Comparison of ENCODE assay signal across 9 mouse cellular contexts in genomic region chr14:122474041-122474890, GRCm38 (mm10). TPM values are rescaled to one million over a fixed set of nuclear protein-coding genes. Genes with fewer than 3 reads are reported as not detected.
A peak's percentile ranks its signal among the peaks of the same experiment; 100 is the strongest.
DNase-seq lines count a peak whose midpoint lies in the region; ATAC-seq and TF ChIP-seq lines count a peak whose summit lies in the region.
"Had no signal": no experiment of that assay in that cellular context is flagged by ENCODE, and none has a peak within 500 bp of the region (broad histone marks: within the 10 kb centered on the region; RNA-seq: fewer than 3 reads in every experiment).

No protein-coding gene starts in this region.

- TF ChIP-seq CTCF in ES-Bruce4 (IDR thresholded peaks at IDR 0.05; ENCODE audit: low read depth, low read length): no peak

- 1% methylated on average over 57 of the region's 57 CpGs for WGBS in heart, embryonic 11.5 days (ENCODE audit: insufficient replicate concordance)
- WGBS in hindbrain, embryonic 12.5 days: under 1% methylated on average over 56 of the region's 57 CpGs
- WGBS in midbrain, embryonic 12.5 days: under 1% methylated on average over 55 of the region's 57 CpGs

- no peak for TF ChIP-seq POLR2A in ES-Bruce4 (IDR thresholded peaks at IDR 0.05; ENCODE audit: insufficient read depth, low read length)

- ATAC-seq in heart, embryonic 11.5 days (replicated peaks; ENCODE audit: insufficient number of reproducible peaks, low FRiP score, low TSS enrichment): 0 out of 2 replicates have a peak, but pooled peaks have one; percentile 28
- peak; percentile 80 for ATAC-seq in hindbrain, embryonic 12.5 days (ENCODE audit: low FRiP score)
- peak; percentile 83 for ATAC-seq in midbrain, embryonic 12.5 days (ENCODE audit: low FRiP score, low read depth)
- no peak for ATAC-seq in erythroid progenitor cell, adult 5-6 weeks (replicated peaks; ENCODE audit: low FRiP score, poor library complexity, severe bottlenecking)

- peaks cover 96% of the 10 kb centered on the region for H3K27me3 ChIP-seq in heart, embryonic 11.5 days (ENCODE audit: control insufficient read depth, insufficient read depth, low read length)
- H3K27me3 ChIP-seq in ES-Bruce4 (ENCODE audit: control insufficient read depth, insufficient read depth, low read length, poor library complexity, severe bottlenecking): peaks cover 24% of the 10 kb centered on the region
- peaks cover 67% of the 10 kb centered on the region for H3K27me3 ChIP-seq in hindbrain, embryonic 12.5 days
- H3K27me3 ChIP-seq in midbrain, embryonic 12.5 days: peaks cover 74% of the 10 kb centered on the region
- H3K27me3 ChIP-seq: CH12.LX had no signal

- H3K4me3 ChIP-seq in heart, embryonic 11.5 days (ENCODE audit: low read depth, low read length): peak overlapping the region; percentile 44
- H3K4me3 ChIP-seq in ES-Bruce4 (ENCODE audit: low read depth, low read length): peak overlapping the region; percentile 81
- peak overlapping the region; percentile 72 for H3K4me3 ChIP-seq in hindbrain, embryonic 12.5 days
- peak overlapping the region; percentile 77 for H3K4me3 ChIP-seq in midbrain, embryonic 12.5 days

- TF ChIP-seq EP300 in ES-Bruce4 (IDR thresholded peaks at IDR 0.05; ENCODE audit: insufficient read depth, low read depth, low read length): no peak; the same call in 1 of the 2 replicates

- no peaks in the 10 kb centered on the region for H3K36me3 ChIP-seq in heart, embryonic 11.5 days (ENCODE audit: control insufficient read depth, insufficient read depth, low read length)
- H3K36me3 ChIP-seq in ES-Bruce4 (ENCODE audit: control insufficient read depth, insufficient read depth, low read length, poor library complexity, severe bottlenecking): no peaks in the 10 kb centered on the region
- no peaks in the 10 kb centered on the region for H3K36me3 ChIP-seq in hindbrain, embryonic 12.5 days
- H3K36me3 ChIP-seq in midbrain, embryonic 12.5 days: no peaks in the 10 kb centered on the region

- H3K4me2 ChIP-seq in heart, embryonic 11.5 days: peak overlapping the region; percentile 82
- peak overlapping the region; percentile 56 for H3K4me2 ChIP-seq in hindbrain, embryonic 12.5 days (replicated peaks)
- peak overlapping the region; percentile 71 for H3K4me2 ChIP-seq in midbrain, embryonic 12.5 days (replicated peaks)

- peaks cover 22% of the 10 kb centered on the region for H3K4me1 ChIP-seq in heart, embryonic 11.5 days (ENCODE audit: control insufficient read depth, insufficient read depth, low read length)
- no peaks in the 10 kb centered on the region for H3K4me1 ChIP-seq in ES-Bruce4 (ENCODE audit: control insufficient read depth, insufficient read depth, low read length)
- H3K4me1 ChIP-seq in hindbrain, embryonic 12.5 days: peaks cover 31% of the 10 kb centered on the region
- peaks cover 38% of the 10 kb centered on the region for H3K4me1 ChIP-seq in midbrain, embryonic 12.5 days

- no peak overlapping the region for H3K9ac ChIP-seq in heart, embryonic 11.5 days (ENCODE audit: low read depth, low read length)
- peak overlapping the region; percentile 80 for H3K9ac ChIP-seq in ES-Bruce4 (ENCODE audit: low read depth, poor library complexity, severe bottlenecking)
- peak overlapping the region; percentile 93 for H3K9ac ChIP-seq in hindbrain, embryonic 12.5 days
- H3K9ac ChIP-seq in midbrain, embryonic 12.5 days (replicated peaks): peak overlapping the region; percentile 97

- DNase-seq in heart, adult 9 months (ENCODE audit: low spot score in 2 of 2): no peak
- peak; percentile 86 to 89 for DNase-seq in cerebellum, postnatal 36 days
- DNase-seq in urinary bladder, postnatal 14 days (ENCODE audit: low spot score): no peak

- no peaks in the 10 kb centered on the region for H3K9me3 ChIP-seq in heart, embryonic 11.5 days (replicated peaks; ENCODE audit: control insufficient read depth, low read length)
- H3K9me3 ChIP-seq in ES-Bruce4 (replicated peaks; ENCODE audit: control insufficient read depth, insufficient read depth, low read length, poor library complexity, severe bottlenecking): no peaks in the 10 kb centered on the region
- no peaks in the 10 kb centered on the region for H3K9me3 ChIP-seq in hindbrain, embryonic 12.5 days (replicated peaks)
- no peaks in the 10 kb centered on the region for H3K9me3 ChIP-seq in midbrain, embryonic 12.5 days

- no peak overlapping the region for H3K27ac ChIP-seq in heart, embryonic 11.5 days (ENCODE audit: low read depth, low read length)
- no peak overlapping the region; the same call in 1 of the 2 replicates for H3K27ac ChIP-seq in ES-Bruce4 (ENCODE audit: insufficient read depth, low read length)
- H3K27ac ChIP-seq in hindbrain, embryonic 12.5 days: peak overlapping the region; percentile 98
- H3K27ac ChIP-seq in midbrain, embryonic 12.5 days (replicated peaks): peak overlapping the region; percentile 99

RNA-seq across cellular contexts. Expression of gene Zic2, which starts 1.0 kb away (rescaled TPM):
- polyA plus RNA-seq in heart, embryonic 11.5 days (2014; fragmentation: Nextera tagmentation; extraction: Ambion mirVana): 0.07 TPM in 1 of 2 replicates, not detected in the other
- 25.2 and 27.0 TPM in 2 replicates for polyA plus RNA-seq in ES-Bruce4 (2011; ENCODE audit: insufficient read depth, insufficient read length, low read depth, missing spikeins)
- 18.3 TPM in 2 replicates for polyA plus RNA-seq in hindbrain, embryonic 12.5 days (2016; fragmentation: Nextera tagmentation; extraction: Ambion mirVana)
- 14.2 and 21.1 TPM in 2 replicates for polyA plus RNA-seq in midbrain, embryonic 12.5 days (2016; fragmentation: Nextera tagmentation; extraction: Ambion mirVana)
- total RNA-seq in erythroid progenitor cell, adult 5-6 weeks (2015; ENCODE audit: low replicate concordance): not detected in 2 replicates
- not detected in 2 replicates for total RNA-seq in erythroid progenitor cell, adult 5-6 weeks (2017; ENCODE audit: low replicate concordance)
- total RNA-seq: CH12.LX had no signal

RNA-seq across cellular contexts. Expression of gene Zic5, which starts 8.8 kb away (rescaled TPM):
- polyA plus RNA-seq in heart, embryonic 11.5 days (2014; fragmentation: Nextera tagmentation; extraction: Ambion mirVana): 0.16 TPM in 1 of 2 replicates, not detected in the other
- polyA plus RNA-seq in ES-Bruce4 (2011; ENCODE audit: insufficient read depth, insufficient read length, low read depth, missing spikeins): 24.8 and 26.6 TPM in 2 replicates
- 18.1 and 25.0 TPM in 2 replicates for polyA plus RNA-seq in hindbrain, embryonic 12.5 days (2016; fragmentation: Nextera tagmentation; extraction: Ambion mirVana)
- polyA plus RNA-seq in midbrain, embryonic 12.5 days (2016; fragmentation: Nextera tagmentation; extraction: Ambion mirVana): 15.7 and 30.2 TPM in 2 replicates
- not detected in 2 replicates for total RNA-seq in erythroid progenitor cell, adult 5-6 weeks (2015; ENCODE audit: low replicate concordance)
- total RNA-seq in erythroid progenitor cell, adult 5-6 weeks (2017; ENCODE audit: low replicate concordance): not detected in 2 replicates

RNA-seq across cellular contexts. Expression of gene Gm10837, which starts 16.1 kb away (rescaled TPM):
- polyA plus RNA-seq in heart, embryonic 11.5 days (2014; fragmentation: Nextera tagmentation; extraction: Ambion mirVana): 0.10 TPM in 1 of 2 replicates, not detected in the other
- polyA plus RNA-seq in ES-Bruce4 (2011; ENCODE audit: insufficient read depth, insufficient read length, low read depth, missing spikeins): not detected in 2 replicates
- polyA plus RNA-seq in hindbrain, embryonic 12.5 days (2016; fragmentation: Nextera tagmentation; extraction: Ambion mirVana): 0.55 and 0.58 TPM in 2 replicates
- 0.31 and 0.68 TPM in 2 replicates for polyA plus RNA-seq in midbrain, embryonic 12.5 days (2016; fragmentation: Nextera tagmentation; extraction: Ambion mirVana)
- total RNA-seq in erythroid progenitor cell, adult 5-6 weeks (2015; ENCODE audit: low replicate concordance): not detected in 2 replicates
- not detected in 2 replicates for total RNA-seq in erythroid progenitor cell, adult 5-6 weeks (2017; ENCODE audit: low replicate concordance)
- total RNA-seq: CH12.LX had no signal

RNA-seq across cellular contexts. Expression of gene Gm5089, which starts 23.4 kb away (rescaled TPM):
- polyA plus RNA-seq in heart, embryonic 11.5 days (2014; fragmentation: Nextera tagmentation; extraction: Ambion mirVana): not detected in 2 replicates
- polyA plus RNA-seq in ES-Bruce4 (2011; ENCODE audit: insufficient read depth, insufficient read length, low read depth, missing spikeins): 0.33 and 0.40 TPM in 2 replicates
- 2.8 and 4.0 TPM in 2 replicates for polyA plus RNA-seq in hindbrain, embryonic 12.5 days (2016; fragmentation: Nextera tagmentation; extraction: Ambion mirVana)
- polyA plus RNA-seq in midbrain, embryonic 12.5 days (2016; fragmentation: Nextera tagmentation; extraction: Ambion mirVana): 1.7 and 2.6 TPM in 2 replicates
- total RNA-seq in erythroid progenitor cell, adult 5-6 weeks (2015; ENCODE audit: low replicate concordance): not detected in 2 replicates
- total RNA-seq in erythroid progenitor cell, adult 5-6 weeks (2017; ENCODE audit: low replicate concordance): not detected in 2 replicates
- total RNA-seq: CH12.LX had no signal

RNA-seq across cellular contexts. Expression of gene Pcca, which starts 59.9 kb away (rescaled TPM):
- polyA plus RNA-seq in heart, embryonic 11.5 days (2014; fragmentation: Nextera tagmentation; extraction: Ambion mirVana): 24.9 and 27.5 TPM in 2 replicates
- polyA plus RNA-seq in ES-Bruce4 (2011; ENCODE audit: insufficient read depth, insufficient read length, low read depth, missing spikeins): 25.1 and 32.7 TPM in 2 replicates
- 33.4 and 34.9 TPM in 2 replicates for polyA plus RNA-seq in hindbrain, embryonic 12.5 days (2016; fragmentation: Nextera tagmentation; extraction: Ambion mirVana)
- polyA plus RNA-seq in midbrain, embryonic 12.5 days (2016; fragmentation: Nextera tagmentation; extraction: Ambion mirVana): 32.2 and 33.5 TPM in 2 replicates
- total RNA-seq in erythroid progenitor cell, adult 5-6 weeks (2015; ENCODE audit: low replicate concordance): 12.6 and 13.0 TPM in 2 replicates
- 2.9 and 12.1 TPM in 2 replicates for total RNA-seq in erythroid progenitor cell, adult 5-6 weeks (2017; ENCODE audit: low replicate concordance)

Comparison
In these comparisons a context has a peak if more than half of its experiments do, and no peak if none do; other contexts are left out.
1. H3K27ac ChIP-seq: peak in hindbrain, embryonic 12.5 days (single experiment) and midbrain, embryonic 12.5 days (single experiment); none in heart, embryonic 11.5 days (single experiment) and ES-Bruce4 (single experiment).
2. DNase-seq: peak in cerebellum, postnatal 36 days (2 of 2); none in heart, adult 9 months (0 of 2) and urinary bladder, postnatal 14 days (single experiment).
3. RNA of gene Zic2, which starts 1.0 kb away (polyA plus RNA-seq): 25.2 to 27.0 TPM in ES-Bruce4, 18.3 TPM in hindbrain, embryonic 12.5 days and 14.2 to 21.1 TPM in midbrain, embryonic 12.5 days; 0.07 TPM in heart, embryonic 11.5 days; every median in the first group is over 10 times any median in the second.
4. RNA of gene Zic5, which starts 8.8 kb away (polyA plus RNA-seq): 18.1 to 25.0 TPM in hindbrain, embryonic 12.5 days, 24.8 to 26.6 TPM in ES-Bruce4 and 15.7 to 30.2 TPM in midbrain, embryonic 12.5 days; 0.16 TPM in heart, embryonic 11.5 days; every median in the first group is over 10 times any median in the second.
5. Peak in every context shown above with its lines, with median percentiles within 50 percentile points of each other: H3K4me2 ChIP-seq and H3K4me3 ChIP-seq.